Mouse (Mus musculus) embryo, embryonic 10.5 days (tissue): ENCODE measurements around the gene Esp1.
A peak's percentile ranks its signal among the peaks of the same experiment; 100 is the strongest.
"Not testable (repeated sequence)": the region's sequence is repeated elsewhere in the genome, so short reads cannot be mapped to it uniquely, and the experiment has no call there.

Experiments
- DNase-seq: peaks from one replicate; pipeline ENCODE4 v3.0.0-alpha.2; 2015; ENCODE audit warnings: low spot score

Esp1 gene

GRCm38 (mm10) chr17:40726820-40727219 is at the start of gene Esp1:
Gene Esp1 (plus strand): TSS chr17:40727120.
- DNase-seq: no peak

DNA sequence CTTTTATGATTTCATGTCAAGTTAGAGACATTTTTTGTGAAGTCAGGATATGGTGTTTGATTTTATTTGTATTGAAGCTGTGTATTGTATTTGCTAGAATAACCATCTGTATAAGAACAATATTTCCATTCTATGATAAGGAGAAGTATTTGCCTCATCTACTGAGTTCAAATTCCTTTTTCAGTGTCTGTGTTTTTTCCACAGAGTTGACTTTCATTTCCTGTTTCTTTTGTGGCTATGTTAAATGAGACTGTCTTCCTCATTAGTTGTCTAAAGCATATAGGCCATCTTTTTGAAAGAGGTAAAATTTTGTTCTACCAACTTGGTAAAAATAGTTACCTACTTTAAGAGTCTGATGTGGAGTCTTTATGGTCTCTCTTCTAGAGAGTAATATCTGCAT is 10.6 kb upstream of the Esp1 start:
- DNase-seq: no peak

DNA sequence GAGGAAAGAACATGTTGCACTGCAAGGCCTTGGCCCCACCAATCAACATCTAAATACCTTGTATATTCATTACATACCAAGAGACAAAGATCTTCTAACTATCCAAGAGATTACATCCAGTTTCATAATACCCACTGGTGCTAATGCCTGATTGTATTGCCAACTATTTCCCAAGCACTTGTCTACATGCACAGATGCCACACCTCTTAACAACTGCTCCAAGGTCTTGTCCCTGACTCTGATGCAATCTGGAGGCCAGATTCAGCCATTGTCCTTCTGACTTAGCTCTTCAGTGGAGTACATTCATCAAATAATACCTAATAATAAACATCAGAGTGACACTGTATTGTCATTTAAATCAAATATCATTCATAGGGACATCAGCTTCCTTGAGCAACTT is 9.9 kb upstream of the Esp1 start:
- DNase-seq: not testable (repeated sequence)

GRCm38 (mm10) chr17:40731296-40731695 is 4.4 kb downstream of the Esp1 start:
- peak; percentile 1 for DNase-seq

DNA sequence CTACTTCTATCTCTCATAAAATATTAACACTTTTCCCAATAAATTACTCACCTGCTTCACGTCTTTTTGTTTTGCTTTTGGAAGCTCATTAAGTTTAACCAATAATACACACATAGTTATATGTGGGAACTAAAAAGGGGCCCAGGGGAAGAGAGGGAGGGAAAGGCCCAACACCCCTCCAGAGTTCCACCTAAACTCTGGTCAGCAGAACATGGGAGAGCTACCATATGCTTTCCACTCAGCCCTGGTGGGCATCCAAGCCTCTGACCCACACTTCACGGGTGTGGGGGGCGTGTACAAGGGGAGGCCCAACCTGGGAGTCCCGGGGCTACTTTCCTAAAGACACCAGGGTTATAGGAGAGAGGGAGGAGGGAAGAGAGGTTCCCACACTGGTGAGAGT is 4.8 kb downstream of the Esp1 start:
- no peak for DNase-seq

- DNase-seq: no peak
These were observed 36.7 kb downstream of the Esp1 start for GRCm38 (mm10) chr17:40763662-40764061.

GRCm38 (mm10) chr17:40767120-40767519 is 40.2 kb downstream of the Esp1 start:
- DNase-seq: no peak
